Mouse (Mus musculus) lung, adult 2 months (tissue): ENCODE results near the gene Hoxa11.

Experiments
- CTCF ChIP-seq: fragments of 200-500 bp; IDR thresholded peaks from 2 replicates; pipeline ENCODE4 v1.5.1; 2011; ENCODE audit warnings: mild to moderate bottlenecking, low read length, control low read depth; ENCODE audit not compliant: insufficient read depth
- POLR2A ChIP-seq: fragments of 200-500 bp; IDR thresholded peaks from 2 replicates; pipeline ENCODE4 v1.6.1; 2011; ENCODE audit warnings: low read depth, mild to moderate bottlenecking, control low read depth, low read length, borderline replicate concordance; ENCODE audit errors: extremely low read depth

DNA sequence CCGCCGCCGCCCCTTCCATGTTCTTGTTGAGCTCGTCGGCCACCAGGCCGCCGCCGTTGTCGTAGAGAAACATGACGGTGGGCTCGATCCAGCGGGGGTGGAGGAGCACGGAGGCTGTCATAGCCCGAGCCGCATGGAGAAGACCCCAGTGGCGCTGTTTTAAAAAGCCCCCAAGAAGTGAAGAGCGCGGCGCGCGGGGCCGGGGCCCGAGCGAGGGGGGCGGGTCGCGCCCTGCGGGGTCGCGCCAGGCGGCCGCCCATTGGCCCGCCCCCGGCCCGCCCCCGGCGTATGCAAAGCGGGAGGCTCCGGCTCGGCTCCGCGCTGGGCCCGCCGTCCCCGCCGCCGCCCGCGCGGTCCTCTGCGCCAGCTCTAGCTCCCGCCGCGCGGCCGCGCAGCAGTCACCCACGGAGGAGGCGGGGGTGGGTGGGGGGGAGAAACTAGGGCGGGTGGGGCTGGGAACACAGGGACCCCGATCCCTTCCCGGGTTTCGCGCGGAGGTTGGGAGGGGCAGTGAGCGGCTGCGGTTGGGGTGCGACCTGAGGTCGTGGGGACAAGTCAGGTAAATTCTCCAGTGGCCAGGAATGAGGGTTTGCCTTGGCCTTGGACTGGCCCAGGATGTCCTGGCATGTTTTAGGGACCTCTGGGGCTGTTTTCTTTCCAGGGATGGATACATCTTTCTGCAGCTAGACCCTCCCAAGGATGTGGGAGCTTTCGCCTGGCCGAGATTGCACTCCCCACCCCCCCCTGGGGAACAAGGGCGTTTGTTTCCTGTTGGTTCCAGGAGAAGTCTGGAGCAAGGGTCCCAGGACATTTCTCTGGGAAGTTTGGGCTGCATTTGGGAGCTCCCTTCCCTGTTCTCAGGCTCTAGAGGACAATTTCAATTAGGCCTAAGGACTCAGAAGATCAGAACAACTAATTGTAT, 15.3 kb upstream of the Hoxa11 start, which contains the start of gene Hoxa13:
- TF ChIP-seq CTCF (no peak), POLR2A (no peak)
